Mouse (Mus musculus): ENCODE measurements around the gene Gm11032.
"Not testable (repeated sequence)": the region's sequence is repeated elsewhere in the genome, so short reads cannot be mapped to it uniquely, and the experiment has no call there.

The Gm11032 gene

GRCm38 (mm10) chr11:4627636-4628035 is 7.8 kb downstream of the Gm11032 start:
- DNase-seq = no peak

- DNase-seq = no peak
Observed at GRCm38 (mm10) chr11:4629861-4630280, 10.0 kb downstream of the Gm11032 start.

- no peak for DNase-seq
Observed at GRCm38 (mm10) chr11:4633420-4633819, 13.6 kb downstream of the Gm11032 start.

GRCm38 (mm10) chr11:4634395-4634794 is 14.5 kb downstream of the Gm11032 start:
- no peak for DNase-seq

GRCm38 (mm10) chr11:4636782-4637342 is 17.0 kb downstream of the Gm11032 start:
- no peak for DNase-seq

GRCm38 (mm10) chr11:4637534-4638234 is 17.8 kb downstream of the Gm11032 start, which contains the start of gene Ascc2:
Gene Ascc2, plus strand, starts transcription at chr11:4637747.
- DNase-seq = peak; percentile 91 to 92

GRCm38 (mm10) chr11:4638261-4638660 is 18.4 kb downstream of the Gm11032 start:
- no peak for DNase-seq

- DNase-seq = no peak
Observed at GRCm38 (mm10) chr11:4641185-4641584, 21.3 kb downstream of the Gm11032 start.

GRCm38 (mm10) chr11:4643722-4644121 is 23.9 kb downstream of the Gm11032 start:
- DNase-seq = no peak

GRCm38 (mm10) chr11:4645180-4645579 is 25.3 kb downstream of the Gm11032 start:
- not testable (repeated sequence) for DNase-seq

- DNase-seq = no peak
Observed at GRCm38 (mm10) chr11:4646409-4646808, 26.5 kb downstream of the Gm11032 start.

GRCm38 (mm10) chr11:4659818-4660217 is 40.0 kb downstream of the Gm11032 start:
- DNase-seq = no peak

- DNase-seq = no peak
Observed at GRCm38 (mm10) chr11:4660309-4661025, 40.6 kb downstream of the Gm11032 start.

- DNase-seq = no peak
Observed at GRCm38 (mm10) chr11:4661324-4661723, 41.5 kb downstream of the Gm11032 start.

GRCm38 (mm10) chr11:4661871-4662495 is 42.1 kb downstream of the Gm11032 start:
- no peak for DNase-seq

GRCm38 (mm10) chr11:4662496-4662878 is 42.6 kb downstream of the Gm11032 start:
- no peak for DNase-seq
